Mouse (Mus musculus) kidney, adult 2 months (tissue): ENCODE data around the gene Hexa.

Experiments
- CTCF ChIP-seq: fragments of 200-500 bp; conservative IDR thresholded peaks from 2 replicates; pipeline ENCODE4 v1.5.1; 2011; ENCODE audit warnings: low read depth, mild to moderate bottlenecking, control low read depth, low read length, moderate library complexity, mixed read lengths; ENCODE audit not compliant: insufficient read depth, insufficient read length
- POLR2A ChIP-seq: fragments of 200-500 bp; IDR thresholded peaks from one replicate; pipeline ENCODE4 v1.6.1; 2011; ENCODE audit warnings: low read depth, low read length, control low read depth

GRCm38 (mm10) chr9:59528274-59528673 is 11.1 kb upstream of the Hexa start:
- TF ChIP-seq CTCF, result no peak
- TF ChIP-seq POLR2A, result no peak
